15 mouse cellular contexts compared by ENCODE assay signal in genomic region chr13:64178746-64179652, GRCm38 (mm10). TPM values are rescaled to one million over a fixed set of nuclear protein-coding genes. Genes with fewer than 3 reads are reported as not detected.
A peak's percentile ranks its signal among the peaks of the same experiment; 100 is the strongest.
DNase-seq lines count a peak whose midpoint lies in the region; ATAC-seq lines count a peak whose summit lies in the region.
"Had no signal": no experiment of that assay in that cellular context is flagged by ENCODE, and none has a peak within 500 bp of the region (broad histone marks: within the 10 kb centered on the region; RNA-seq: fewer than 3 reads in every experiment).

No protein-coding gene starts in this region.

- no peak overlapping the region for H3K4me2 ChIP-seq in heart, embryonic 14.5 days (ENCODE audit: low read length)
- no peak overlapping the region for H3K4me2 ChIP-seq in liver, embryonic 13.5 days
- H3K4me2 ChIP-seq: heart, embryonic 11.5 days; hindbrain, embryonic 14.5 days; intestine, embryonic 15.5 days; limb, embryonic 13.5 days; stomach, embryonic 15.5 days had no signal

- 0 out of 2 replicates have a peak overlapping the region, but pooled peaks have one; percentile 21 for H3K9ac ChIP-seq in heart, embryonic 14.5 days (ENCODE audit: low read length)
- H3K9ac ChIP-seq in liver, embryonic 13.5 days = no peak overlapping the region
- H3K9ac ChIP-seq: hindbrain, embryonic 14.5 days; intestine, embryonic 15.5 days; limb, embryonic 13.5 days; stomach, embryonic 15.5 days had no signal

- no peak for DNase-seq in heart, postnatal 4 days
- peak; percentile 49 for DNase-seq in retina, postnatal 1 day
- DNase-seq in retina, embryonic 14.5 days (ENCODE audit: low spot score) = no peak
- DNase-seq in liver, embryonic 13.5 days = no peak
- DNase-seq in left cerebral cortex, adult 9 months (ENCODE audit: low spot score in 2 of 2) = no peak
- no peak for DNase-seq in cerebellum, adult 11 months
- DNase-seq: cerebellum, postnatal 14 days; gastrocnemius, postnatal 25 days; kidney, postnatal 36 days had no signal

- no peak overlapping the region for H3K4me3 ChIP-seq in heart, embryonic 14.5 days (ENCODE audit: control insufficient read depth in 1 of 2, insufficient read depth in 1 of 2, low read depth in 1 of 2, low read length in 2 of 2)
- no peak overlapping the region for H3K4me3 ChIP-seq in liver, embryonic 13.5 days (replicated peaks)
- H3K4me3 ChIP-seq: intestine, embryonic 15.5 days; limb, embryonic 13.5 days; stomach, embryonic 15.5 days had no signal

- no peaks in the 10 kb centered on the region; a peak in 1 of 4 replicates for H3K4me1 ChIP-seq in heart, embryonic 14.5 days (ENCODE audit: control insufficient read depth in 2 of 2, insufficient read depth in 2 of 2, low read length in 2 of 2)
- peaks cover 10% of the 10 kb centered on the region for H3K4me1 ChIP-seq in liver, embryonic 13.5 days (replicated peaks)
- H3K4me1 ChIP-seq: intestine, embryonic 15.5 days; limb, embryonic 13.5 days; stomach, embryonic 15.5 days had no signal

- 61% methylated on average over 13 of the region's 13 CpGs for WGBS in heart, embryonic 14.5 days
- 63% methylated on average over 13 of the region's 13 CpGs for WGBS in liver, embryonic 13.5 days (ENCODE audit: insufficient replicate concordance)

- H3K9me3 ChIP-seq in heart, embryonic 14.5 days (ENCODE audit: control insufficient read depth, low read length) = no peaks in the 10 kb centered on the region
- H3K9me3 ChIP-seq in liver, embryonic 13.5 days (replicated peaks) = no peaks in the 10 kb centered on the region
- H3K9me3 ChIP-seq: intestine, embryonic 15.5 days; limb, embryonic 13.5 days; stomach, embryonic 15.5 days had no signal

- H3K27ac ChIP-seq in heart, embryonic 14.5 days (replicated peaks in 1 of 2; ENCODE audit: control insufficient read depth in 1 of 2, insufficient read depth in 1 of 2, low read depth in 2 of 2, low read length in 2 of 2) = no peak overlapping the region
- peak overlapping the region; percentile 53 for H3K27ac ChIP-seq in liver, embryonic 13.5 days
- H3K27ac ChIP-seq: hindbrain, embryonic 14.5 days; intestine, embryonic 15.5 days; limb, embryonic 13.5 days; stomach, embryonic 15.5 days had no signal

- no peak for ATAC-seq in heart, embryonic 14.5 days (ENCODE audit: insufficient number of reproducible peaks, insufficient read depth, low FRiP score, low read depth)
- peak; percentile 45; the same call in 1 of the 2 replicates for ATAC-seq in liver, embryonic 13.5 days (ENCODE audit: low read depth)
- ATAC-seq: intestine, embryonic 15.5 days had no signal

- H3K27me3 ChIP-seq in heart, embryonic 14.5 days (ENCODE audit: control insufficient read depth, insufficient read depth, low read length) = no peaks in the 10 kb centered on the region
- no peaks in the 10 kb centered on the region for H3K27me3 ChIP-seq in liver, embryonic 13.5 days
- H3K27me3 ChIP-seq: intestine, embryonic 15.5 days; limb, embryonic 13.5 days; stomach, embryonic 15.5 days had no signal

- peaks cover 90% of the 10 kb centered on the region for H3K36me3 ChIP-seq in heart, embryonic 14.5 days (ENCODE audit: control insufficient read depth, insufficient read depth, low read length)
- 0 out of 2 replicates have a peak, but pooled peaks cover 2% of the 10 kb centered on the region for H3K36me3 ChIP-seq in liver, embryonic 13.5 days
- H3K36me3 ChIP-seq: intestine, embryonic 15.5 days had no signal

RNA-seq across cellular contexts. Expression of gene Habp4, which starts 17.4 kb away (rescaled TPM):
- 70.9 and 72.4 TPM in 2 replicates for polyA plus RNA-seq in heart, embryonic 14.5 days (2014; fragmentation: Nextera tagmentation; extraction: Ambion mirVana)
- total RNA-seq in heart, postnatal 4 days (2021) = 10 to 100 TPM; 63.7 to 64.7 TPM
- 7.5 and 9.1 TPM in 2 replicates for polyA plus RNA-seq in liver, embryonic 13.5 days (2015; fragmentation: Nextera tagmentation; extraction: Ambion mirVana)

RNA-seq across cellular contexts. Expression of gene Zfp367, which starts 26.0 kb away (rescaled TPM):
- polyA plus RNA-seq in heart, embryonic 14.5 days (2014; fragmentation: Nextera tagmentation; extraction: Ambion mirVana) = 28.1 and 30.2 TPM in 2 replicates
- total RNA-seq in heart, postnatal 4 days (2021) = 10 to 100 TPM; 46.8 to 50.8 TPM
- 21.9 and 25.7 TPM in 2 replicates for polyA plus RNA-seq in liver, embryonic 13.5 days (2015; fragmentation: Nextera tagmentation; extraction: Ambion mirVana)

RNA-seq across cellular contexts. Expression of gene Slc35d2, which starts 49.8 kb away (rescaled TPM):
- polyA plus RNA-seq in heart, embryonic 14.5 days (2014; fragmentation: Nextera tagmentation; extraction: Ambion mirVana) = 6.1 and 7.7 TPM in 2 replicates
- 1 to 10 TPM; 3.2 to 3.3 TPM for total RNA-seq in heart, postnatal 4 days (2021)
- 5.6 and 6.0 TPM in 2 replicates for polyA plus RNA-seq in liver, embryonic 13.5 days (2015; fragmentation: Nextera tagmentation; extraction: Ambion mirVana)
